Mouse (Mus musculus) urinary bladder, postnatal 36 days (tissue): ENCODE results near the gene Sms.

Experiments used
- DNase-seq, 2 experiments: peaks; one replicate each; pipeline ENCODE4 v3.0.0; 2022; ENCODE audit warnings: low spot score in 2 of 2, mixed read lengths in 1 of 2

Gene Sms

DNA sequence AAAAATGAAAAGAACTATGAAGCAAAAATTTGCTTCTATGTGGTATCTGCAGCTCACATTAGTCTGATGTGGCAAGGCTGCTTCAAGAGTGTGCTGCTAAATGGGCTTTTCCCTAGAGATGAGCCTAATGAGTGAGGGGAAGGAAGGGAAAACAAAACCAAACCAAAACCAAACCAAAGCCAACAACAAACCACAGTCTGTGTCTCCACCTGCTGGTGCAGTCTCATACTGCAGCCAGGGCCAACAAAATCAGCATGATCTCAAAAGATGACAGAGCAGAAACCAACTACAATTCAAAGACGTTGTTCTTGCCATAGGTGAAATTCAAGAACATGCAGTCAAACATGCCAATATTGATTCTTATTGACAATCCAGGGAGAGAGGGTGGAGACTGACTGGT, 37.7 kb downstream of the Sms start:
- DNase-seq = peak; percentile 9 to 24

DNA sequence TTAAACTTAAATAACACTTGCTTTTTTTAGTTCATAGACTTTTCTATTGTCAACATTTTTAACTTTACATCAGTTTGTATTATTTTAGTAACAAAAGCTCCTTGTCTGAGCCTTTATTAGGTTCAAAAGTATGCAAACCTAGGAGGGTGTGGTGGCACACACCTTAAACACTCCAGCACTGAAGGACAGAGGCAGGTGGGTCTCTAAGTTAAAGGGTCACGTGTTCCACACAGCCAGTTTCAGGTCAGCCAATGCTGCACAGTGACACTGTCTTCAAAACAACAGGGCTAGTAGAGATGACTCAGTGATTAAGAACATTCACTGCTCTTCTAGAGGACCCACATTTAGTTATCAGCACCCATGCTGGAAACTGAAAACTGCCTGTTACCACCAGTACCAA, 43.1 kb downstream of the Sms start:
- no peak for DNase-seq

GRCm38 (mm10) chrX:157447431-157447830, 44.7 kb downstream of the Sms start:
- no peak for DNase-seq

GRCm38 (mm10) chrX:157434768-157435167, 57.3 kb downstream of the Sms start:
- no peak for DNase-seq

GRCm38 (mm10) chrX:157419451-157419850, 72.6 kb downstream of the Sms start:
- DNase-seq = no peak

GRCm38 (mm10) chrX:157415212-157415611, 76.9 kb downstream of the Sms start, which contains the start of gene Phex:
Gene Phex (minus strand): TSS chrX:157415312.
- DNase-seq = no peak

DNA sequence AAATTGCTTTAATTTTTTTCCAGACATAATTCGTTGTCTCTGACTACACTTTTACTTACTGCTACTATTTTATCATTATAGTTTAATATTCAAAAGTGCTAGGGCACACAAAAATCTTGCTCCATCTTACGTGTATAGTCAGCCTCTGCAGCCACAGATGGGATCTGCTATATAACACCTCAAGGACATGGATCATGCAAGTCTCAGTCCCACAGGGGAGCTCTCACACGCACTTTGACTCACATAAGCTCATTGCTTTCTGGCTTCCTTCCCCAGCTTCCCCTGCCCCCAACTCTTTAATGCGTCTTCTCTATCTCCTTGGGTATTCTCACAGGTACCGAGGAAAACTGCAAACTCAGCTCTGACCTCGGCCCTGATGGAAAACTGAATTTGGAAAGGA, 87.2 kb downstream of the Sms start:
- no peak for DNase-seq
